Mouse (Mus musculus) stomach, embryonic 15.5 days (tissue): ENCODE data around the gene Ubl4b. TPM values are rescaled to one million over a fixed set of nuclear protein-coding genes. Genes with fewer than 3 reads are reported as not detected.

Source experiments
- ATAC-seq: fragments of 200-750 bp; cut with Nextera tagmentation; 2 replicates; pipeline ENCODE4 v1.8.0; 2017; ENCODE audit warnings: low read depth, moderate number of reproducible peaks, moderate TSS enrichment; ENCODE audit not compliant: insufficient read depth, low FRiP score
- H3K27ac ChIP-seq: fragments of 300-500 bp; sonication (generic); 2 replicates; pipeline ENCODE4 v1.5.1; 2015; ENCODE audit warnings: mild to moderate bottlenecking, inconsistent platforms
- H3K27me3 ChIP-seq: fragments of 300-500 bp; sonication (generic); replicated peaks from 2 replicates; pipeline ENCODE4 v1.6.1; 2015; ENCODE audit warnings: inconsistent platforms
- H3K36me3 ChIP-seq: fragments of 300-500 bp; sonication (generic); 2 replicates; pipeline ENCODE4 v1.6.1; 2015; ENCODE audit warnings: inconsistent platforms
- H3K4me1 ChIP-seq: fragments of 300-500 bp; sonication (generic); 2 replicates; pipeline ENCODE4 v1.6.1; 2015; ENCODE audit warnings: inconsistent platforms
- H3K4me2 ChIP-seq: fragments of 300-500 bp; sonication (generic); 2 replicates; pipeline ENCODE4 v1.6.1; 2015; ENCODE audit warnings: mild to moderate bottlenecking, inconsistent platforms
- H3K4me3 ChIP-seq: fragments of 300-500 bp; sonication (generic); replicated peaks from 2 replicates; pipeline ENCODE4 v1.5.1; 2015; ENCODE audit warnings: inconsistent platforms
- H3K9ac ChIP-seq: fragments of 300-500 bp; sonication (generic); 2 replicates; pipeline ENCODE4 v1.6.1; 2015; ENCODE audit warnings: inconsistent platforms
- H3K9me3 ChIP-seq: fragments of 300-500 bp; sonication (generic); 2 replicates; pipeline ENCODE4 v1.6.1; 2016; ENCODE audit warnings: inconsistent platforms
- WGBS: fragments of 180-500 bp; shearing (Covaris S2); methylation state at CpG from one replicate; pipeline ENCODE4 v1.1.7; 2015; 5-methylcytosine and 5-hydroxymethylcytosine counted together
- polyA plus RNA-seq: library from polyadenylated mRNA; unstranded; fragments of >200 nt; fragmentation: Nextera tagmentation; extraction: Ambion mirVana; gene quantifications from 2 replicates; pipeline ENCODE4 v1.2.1, GENCODE M21; 2015

Gene Ubl4b
- not detected in 2 replicates for polyA plus RNA-seq

DNA sequence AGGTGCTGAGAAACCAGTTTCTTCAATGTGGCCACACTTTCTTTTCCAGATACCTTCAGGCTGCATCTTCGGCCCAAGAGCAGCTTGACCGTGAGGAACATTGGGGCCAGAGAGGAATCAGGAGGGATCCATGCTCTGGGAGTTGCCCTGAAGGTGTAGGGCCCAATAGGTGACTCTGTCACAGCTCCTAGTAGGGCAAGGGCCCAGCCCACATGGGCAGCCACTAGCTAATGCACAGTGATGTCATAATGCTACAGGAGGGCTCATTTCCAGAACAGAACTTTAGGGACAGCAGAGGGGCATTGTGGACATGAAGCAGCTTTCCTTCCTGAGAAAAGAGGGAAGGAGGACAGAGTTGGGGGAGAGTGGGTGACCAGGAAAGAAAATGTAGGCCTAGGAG lies at the start of gene Ubl4b:
Gene Ubl4b (minus strand): TSS at position 232 of the 400 bp plus-strand sequence.
- H3K27ac ChIP-seq, result no peak within 1 kb of the TSS
- no peaks in the 10 kb centered on the region for H3K9me3 ChIP-seq
- 86% methylated on average over 2 of the region's 2 CpGs for WGBS
- no peaks in the 10 kb centered on the region for H3K36me3 ChIP-seq
- no peaks in the 10 kb centered on the region for H3K4me1 ChIP-seq
- no peak within 1 kb of the TSS for H3K4me3 ChIP-seq
- no peaks in the 10 kb centered on the region for H3K27me3 ChIP-seq
- ATAC-seq, result no peak
- no peak within 1 kb of the TSS for H3K9ac ChIP-seq
- no peak within 1 kb of the TSS for H3K4me2 ChIP-seq

- 46% methylated on average over 6 of the region's 6 CpGs for WGBS
- H3K4me1 ChIP-seq, result peaks cover 14% of the 10 kb centered on the region
- no peaks in the 10 kb centered on the region for H3K36me3 ChIP-seq
- no peak overlapping the region for H3K9ac ChIP-seq
- no peak overlapping the region for H3K4me3 ChIP-seq
- no peaks in the 10 kb centered on the region for H3K9me3 ChIP-seq
- H3K27ac ChIP-seq, result no peak overlapping the region
- peaks cover 61% of the 10 kb centered on the region for H3K27me3 ChIP-seq
- ATAC-seq, result no peak
- H3K4me2 ChIP-seq, result no peak overlapping the region
Observed at GRCm38 (mm10) chr3:107600127-107600526, 45.3 kb upstream of the Ubl4b start.

DNA sequence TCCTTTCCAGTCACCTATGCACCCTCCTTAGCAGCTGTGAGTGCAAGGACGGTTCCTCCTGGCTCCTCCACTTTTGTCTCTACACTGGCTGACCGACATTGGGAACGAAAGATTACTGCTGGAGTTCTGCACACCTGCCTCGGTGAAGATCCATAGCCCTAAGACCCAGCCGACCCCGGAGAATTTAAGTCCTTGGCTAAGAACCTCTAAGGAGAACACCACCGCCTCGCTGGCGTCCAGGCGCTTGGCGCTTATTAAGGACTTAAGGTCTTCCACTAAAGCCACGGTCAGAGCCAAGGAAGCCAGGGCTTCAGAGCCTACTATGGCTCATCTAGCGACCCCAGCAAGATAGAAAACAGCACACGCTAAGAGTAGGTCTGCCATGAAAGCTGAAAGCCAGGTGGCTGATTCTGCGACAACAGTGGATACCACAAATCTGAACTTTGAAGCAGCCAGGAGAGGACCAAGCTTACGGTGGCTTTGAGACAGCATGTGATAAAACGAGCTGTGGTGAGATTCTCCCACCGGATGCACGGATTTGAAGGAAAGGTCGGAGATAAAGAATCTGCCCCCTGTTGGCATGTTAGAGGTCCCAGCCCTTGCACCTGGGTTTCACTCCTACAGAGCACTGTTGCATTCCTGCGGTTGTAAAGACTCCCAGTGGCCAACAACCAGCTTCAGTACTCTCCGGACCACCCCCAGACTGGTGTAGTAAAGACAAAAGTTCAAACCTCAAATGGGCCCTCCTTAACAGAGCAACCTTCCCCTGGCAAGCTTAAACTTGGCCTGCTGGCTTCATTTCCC lies 42.9 kb upstream of the Ubl4b start:
- peaks cover 84% of the 10 kb centered on the region for H3K27me3 ChIP-seq

DNA sequence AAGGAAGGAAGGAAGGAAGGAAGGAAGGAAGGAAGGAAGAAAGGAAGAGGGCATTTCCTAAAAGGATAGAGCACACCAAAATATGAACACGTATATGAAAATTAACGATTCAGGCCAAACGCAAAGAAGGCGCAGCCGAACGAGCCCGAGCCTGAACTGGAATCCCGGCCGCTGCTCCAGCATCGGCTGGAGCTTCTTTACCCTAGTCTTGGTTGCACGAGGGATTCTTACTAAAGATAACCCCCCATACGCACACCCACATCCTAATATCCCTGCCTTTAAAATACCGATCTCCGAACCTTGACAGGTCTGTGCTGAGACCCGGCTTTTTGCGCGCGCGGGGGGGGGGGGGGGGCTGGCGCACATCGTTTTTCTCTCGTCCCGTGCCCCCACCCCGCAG lies 42.3 kb upstream of the Ubl4b start:
- H3K36me3 ChIP-seq, result no peaks in the 10 kb centered on the region
- ATAC-seq, result no peak
- no peak overlapping the region for H3K9ac ChIP-seq
- peaks cover 90% of the 10 kb centered on the region for H3K27me3 ChIP-seq
- no peaks in the 10 kb centered on the region for H3K9me3 ChIP-seq
- H3K4me1 ChIP-seq, result peaks cover 19% of the 10 kb centered on the region
- H3K27ac ChIP-seq, result no peak overlapping the region
- WGBS, result 1% methylated on average over 22 of the region's 24 CpGs
- no peak overlapping the region for H3K4me2 ChIP-seq
- H3K4me3 ChIP-seq, result no peak overlapping the region

More for the DNA sequence above, 42.9 kb upstream of the Ubl4b start:
- ATAC-seq, result no peak
- Histone ChIP-seq H3K4me3 (no peak overlapping the region), H3K4me2 (no peak overlapping the region), H3K27ac (no peak overlapping the region), H3K36me3 (no peaks in the 10 kb centered on the region), H3K9ac (no peak overlapping the region), H3K9me3 (no peaks in the 10 kb centered on the region), H3K4me1 (peaks cover 19% of the 10 kb centered on the region)
- WGBS, result 10% methylated on average over 22 of the region's 22 CpGs

DNA sequence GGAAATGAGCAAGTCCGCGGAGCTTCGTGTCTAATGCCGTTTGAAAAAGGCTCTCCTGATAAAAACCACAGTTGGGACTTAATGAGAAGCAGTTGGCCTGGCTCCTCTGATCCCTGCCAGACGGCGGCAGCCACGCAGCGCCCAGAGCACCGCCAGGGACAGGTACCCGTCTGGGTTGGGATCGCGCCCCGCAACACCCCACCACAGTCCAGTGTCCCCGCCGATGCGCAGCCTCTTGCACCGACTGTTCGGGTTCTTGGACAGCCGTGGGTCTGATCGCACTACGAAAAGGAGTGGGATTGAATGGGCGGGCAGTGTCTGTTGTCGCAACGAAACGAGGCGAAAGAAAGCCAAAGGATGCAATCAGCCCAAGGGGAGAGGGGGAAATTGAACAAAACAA lies 41.7 kb upstream of the Ubl4b start:
- 1% methylated on average over 26 of the region's 26 CpGs for WGBS
- H3K4me1 ChIP-seq, result peaks cover 19% of the 10 kb centered on the region
- no peak overlapping the region for H3K9ac ChIP-seq
- peaks cover 91% of the 10 kb centered on the region for H3K27me3 ChIP-seq
- H3K27ac ChIP-seq, result no peak overlapping the region
- no peaks in the 10 kb centered on the region for H3K9me3 ChIP-seq
- no peak for ATAC-seq
- H3K36me3 ChIP-seq, result no peaks in the 10 kb centered on the region
- no peak overlapping the region for H3K4me3 ChIP-seq
- H3K4me2 ChIP-seq, result no peak overlapping the region

DNA sequence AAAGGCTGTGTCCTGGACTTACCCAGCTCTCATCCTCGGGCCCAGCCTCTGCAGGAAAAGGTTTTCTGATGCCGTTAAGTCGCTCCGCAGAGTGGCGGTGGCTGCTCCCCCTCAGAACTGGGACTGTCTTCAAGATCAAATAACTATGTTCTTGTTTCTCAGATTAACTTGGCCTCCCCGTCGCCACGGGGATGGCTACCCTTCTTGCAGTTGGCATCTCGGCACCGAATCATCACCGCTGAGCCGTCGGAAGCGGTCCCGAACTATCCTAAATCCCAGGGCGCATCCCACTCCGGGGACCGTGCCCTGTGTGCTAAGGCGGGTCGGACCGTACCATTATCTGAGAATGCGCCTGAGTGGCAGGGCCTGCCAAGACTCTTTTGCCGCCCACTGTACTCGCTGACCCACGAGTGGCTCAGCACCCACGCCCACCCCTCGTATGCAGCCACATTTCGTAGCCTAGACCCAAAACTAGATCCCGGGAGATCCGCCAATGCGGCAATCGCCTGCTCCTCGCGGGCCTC lies 41.1 kb upstream of the Ubl4b start:
- H3K4me1 ChIP-seq, result peaks cover 19% of the 10 kb centered on the region
- WGBS, result 1% methylated on average over 34 of the region's 34 CpGs
- H3K9me3 ChIP-seq, result no peaks in the 10 kb centered on the region
- H3K27ac ChIP-seq, result no peak overlapping the region
- H3K36me3 ChIP-seq, result no peaks in the 10 kb centered on the region
- peak overlapping the region; percentile 69; the same call in 1 of the 2 replicates for H3K4me2 ChIP-seq
- peak overlapping the region; percentile 36 for H3K4me3 ChIP-seq
- no peak overlapping the region for H3K9ac ChIP-seq
- no peak for ATAC-seq
- H3K27me3 ChIP-seq, result peaks cover 91% of the 10 kb centered on the region

- no peak for ATAC-seq
- Histone ChIP-seq H3K9me3 (no peaks in the 10 kb centered on the region), H3K27me3 (peaks cover 89% of the 10 kb centered on the region), H3K4me3 (peak overlapping the region; percentile 36), H3K4me1 (peaks cover 19% of the 10 kb centered on the region), H3K27ac (no peak overlapping the region), H3K9ac (no peak overlapping the region), H3K36me3 (no peaks in the 10 kb centered on the region), H3K4me2 (peak overlapping the region; percentile 69)
- WGBS, result 2% methylated on average over 48 of the region's 50 CpGs
Observed at GRCm38 (mm10) chr3:107595264-107595937, 40.5 kb upstream of the Ubl4b start.

GRCm38 (mm10) chr3:107594662-107595263 lies 39.9 kb upstream of the Ubl4b start, which contains the start of gene Alx3:
TSS of gene Alx3 (plus strand) at chr3:107595031.
- H3K36me3 ChIP-seq, result no peaks in the 10 kb centered on the region
- H3K4me3 ChIP-seq, result peak within 1 kb of the TSS; percentile 36
- peaks cover 19% of the 10 kb centered on the region for H3K4me1 ChIP-seq
- no peak within 1 kb of the TSS for H3K9ac ChIP-seq
- 2% methylated on average over 37 of the region's 46 CpGs for WGBS
- H3K9me3 ChIP-seq, result no peaks in the 10 kb centered on the region
- H3K4me2 ChIP-seq, result peak within 1 kb of the TSS; percentile 69
- H3K27me3 ChIP-seq, result peaks cover 90% of the 10 kb centered on the region
- H3K27ac ChIP-seq, result no peak within 1 kb of the TSS
- no peak for ATAC-seq

GRCm38 (mm10) chr3:107593632-107594031 lies 38.8 kb upstream of the Ubl4b start:
- Histone ChIP-seq H3K9ac (no peak overlapping the region), H3K36me3 (no peaks in the 10 kb centered on the region), H3K4me2 (no peak overlapping the region), H3K9me3 (no peaks in the 10 kb centered on the region), H3K4me3 (no peak overlapping the region), H3K27ac (no peak overlapping the region), H3K27me3 (peaks cover 84% of the 10 kb centered on the region), H3K4me1 (peaks cover 19% of the 10 kb centered on the region)
- WGBS, result 41% methylated on average over 2 of the region's 2 CpGs
- no peak for ATAC-seq

GRCm38 (mm10) chr3:107591612-107592011 lies 36.7 kb upstream of the Ubl4b start:
- Histone ChIP-seq H3K9me3 (no peaks in the 10 kb centered on the region), H3K27ac (no peak overlapping the region), H3K36me3 (no peaks in the 10 kb centered on the region), H3K4me3 (no peak overlapping the region), H3K27me3 (peaks cover 83% of the 10 kb centered on the region), H3K9ac (no peak overlapping the region), H3K4me1 (peaks cover 18% of the 10 kb centered on the region), H3K4me2 (no peak overlapping the region)
- WGBS, result 30% methylated on average over 1 of the region's 1 CpGs
- no peak for ATAC-seq

DNA sequence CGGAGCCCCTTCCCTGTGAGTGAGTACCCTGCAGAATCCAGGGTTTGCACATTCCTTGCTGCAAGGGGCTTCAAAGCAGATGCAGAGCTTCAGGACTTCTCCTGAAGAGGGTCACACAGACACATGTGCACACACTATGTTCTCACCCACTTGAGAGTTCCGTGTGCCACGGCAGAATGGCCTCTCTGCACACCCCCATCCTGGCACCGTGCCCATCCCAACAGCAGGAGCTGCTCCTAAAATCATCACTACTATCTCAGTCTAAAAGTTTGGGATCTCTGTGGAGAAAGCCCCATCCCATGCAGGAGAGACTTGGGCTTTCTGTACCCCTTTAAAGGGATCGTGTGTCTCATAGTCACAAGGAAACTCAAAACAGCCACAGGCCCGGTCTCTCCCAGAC lies 31.6 kb upstream of the Ubl4b start:
- H3K27me3 ChIP-seq, result peaks cover 80% of the 10 kb centered on the region
- 75% methylated on average over 6 of the region's 6 CpGs for WGBS
- ATAC-seq, result no peak

More for the DNA sequence above, 31.6 kb upstream of the Ubl4b start:
- Histone ChIP-seq H3K36me3 (no peaks in the 10 kb centered on the region), H3K4me2 (no peak overlapping the region), H3K4me1 (peaks cover 11% of the 10 kb centered on the region; the same call in 1 of the 2 replicates), H3K27ac (no peak overlapping the region), H3K9me3 (no peaks in the 10 kb centered on the region), H3K4me3 (no peak overlapping the region), H3K9ac (no peak overlapping the region)
